Mouse (Mus musculus) stomach, postnatal 0 days (tissue): ENCODE results near the gene Glud1.

Experiments used
- CTCF ChIP-seq: IDR thresholded peaks from 2 replicates; pipeline ENCODE4 v1.5.1; 2016; ENCODE audit warnings: antibody characterized with exemption, low read depth, mild to moderate bottlenecking, moderate library complexity
- EP300 ChIP-seq: optimal IDR thresholded peaks from 2 replicates; pipeline ENCODE3; 2016; ENCODE audit warnings: antibody characterized with exemption

DNA sequence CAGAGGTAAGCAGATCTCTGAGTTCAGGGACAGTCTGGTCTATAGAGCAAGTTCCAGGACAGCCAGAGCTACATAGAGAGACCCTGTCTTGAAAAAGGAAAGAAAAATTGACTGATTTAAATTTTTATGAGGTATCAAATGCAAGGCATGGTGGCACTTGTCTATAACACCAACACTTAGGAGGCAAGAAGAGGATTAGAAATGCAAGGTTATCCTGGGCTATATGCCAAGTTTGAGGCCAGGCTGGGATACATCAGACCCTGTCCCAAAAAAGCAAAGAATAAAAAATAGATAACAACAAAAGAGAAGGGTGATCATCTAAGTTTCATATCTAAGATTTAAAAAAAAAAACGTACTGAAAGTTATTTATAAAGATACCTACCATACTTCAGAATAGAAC, 20.3 kb upstream of the Glud1 start:
- no peak for TF ChIP-seq CTCF
- no peak for TF ChIP-seq EP300
